Mouse (Mus musculus) megakaryocyte, embryonic 14.5 days (primary cell): ENCODE data around the gene Fam129b.

Experiments used
- FLI1 ChIP-seq: IDR thresholded peaks from 2 replicates; pipeline ENCODE4 v1.6.1; 2012; ENCODE audit warnings: low read length, inconsistent platforms, mixed read lengths
- GATA1 ChIP-seq: IDR thresholded peaks from 3 replicates; pipeline ENCODE4 v1.6.1; 2012; ENCODE audit warnings: mixed read lengths, low read length, inconsistent platforms, borderline replicate concordance

DNA sequence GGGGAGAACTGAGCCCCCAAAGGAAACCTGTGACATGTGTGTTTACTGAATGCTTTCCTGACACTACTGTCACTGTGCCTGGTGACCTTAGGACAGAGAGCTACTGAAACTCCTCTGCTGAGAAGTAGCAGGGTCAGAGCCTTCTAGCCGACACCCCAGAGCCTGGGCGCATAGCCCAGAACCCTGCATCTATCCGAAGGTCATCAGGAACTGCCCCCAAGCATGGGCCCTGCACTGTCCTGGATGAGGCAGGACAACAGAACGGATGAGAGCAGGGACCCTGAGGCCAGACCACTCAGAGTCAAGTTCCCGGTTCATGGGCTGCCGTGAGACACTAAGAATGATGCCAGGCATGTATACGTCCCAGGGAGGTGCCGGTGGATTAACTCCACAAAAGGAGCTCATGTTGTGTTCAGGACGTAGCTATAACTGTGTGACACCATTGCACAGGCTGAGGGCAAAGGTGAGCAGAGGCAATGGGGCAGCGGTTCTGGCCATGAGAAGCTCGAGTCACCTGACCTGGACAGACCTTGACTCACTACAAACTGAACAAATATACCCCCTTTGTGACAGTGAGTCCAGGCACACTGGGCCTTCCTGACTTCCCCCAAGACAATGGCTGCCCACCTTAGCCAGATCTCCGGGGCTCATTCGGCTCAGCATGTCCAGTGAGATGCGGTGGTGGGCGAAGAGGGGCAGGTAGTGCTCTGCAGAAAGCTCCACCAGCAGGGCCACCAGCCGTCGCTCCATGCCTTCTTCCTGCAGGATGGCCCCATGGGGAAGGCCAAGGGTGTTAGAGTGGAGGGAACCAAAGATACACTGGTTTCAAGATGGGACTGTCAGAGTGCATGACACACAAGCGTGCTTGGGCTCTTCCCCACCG is 53.3 kb downstream of the Fam129b start:
- TF ChIP-seq GATA1 (no peak), FLI1 (no peak)
